Mouse (Mus musculus) monocyte, adult 5-6 weeks (primary cell): ENCODE results near the gene Rmi2. TPM values are rescaled to one million over a fixed set of nuclear protein-coding genes. Genes with fewer than 3 reads are reported as not detected.
A peak's percentile ranks its signal among the peaks of the same experiment; 100 is the strongest.

Experiments
- ATAC-seq: fragments of 153-309, 156-312 bp; replicated peaks from 2 replicates; pipeline ENCODE4 v1.8.0; 2017; ENCODE audit warnings: mild to moderate bottlenecking; ENCODE audit not compliant: low TSS enrichment, insufficient number of reproducible peaks, severe bottlenecking, poor library complexity, low FRiP score
- total RNA-seq: library from RNA; stranded (forward); fragments of 200-1000, 200-491, 200-594 nt; gene quantifications from 3 replicates; pipeline ENCODE4 v1.2.3, GENCODE M21; 2017

Rmi2 gene
- total RNA-seq, 1 experiment from 2014 or later = not detected

- ATAC-seq = no peak
These were observed 13.5 kb upstream of the Rmi2 start for GRCm38 (mm10) chr16:10821387-10821786.

DNA sequence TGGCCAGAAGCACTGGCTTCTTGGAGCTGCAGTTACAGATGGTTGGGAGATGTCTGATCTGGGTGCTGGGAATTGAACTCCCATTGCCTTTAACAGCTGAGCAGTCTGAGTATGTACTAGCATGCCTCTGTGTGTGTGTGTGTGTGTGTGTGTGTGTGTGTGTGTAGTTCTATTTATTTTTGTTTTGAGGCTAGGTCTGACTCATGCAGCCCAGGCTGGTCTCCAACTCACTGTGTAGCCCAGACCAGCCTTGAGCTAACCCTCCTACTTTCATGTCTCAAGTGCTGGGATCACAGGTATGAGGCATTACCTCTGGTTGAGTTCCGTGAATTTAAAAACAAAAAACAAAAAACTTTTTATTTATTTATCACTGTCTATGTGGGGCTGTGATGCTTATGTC, 10.3 kb upstream of the Rmi2 start:
- no peak for ATAC-seq

- ATAC-seq = no peak
These were observed 9.0 kb upstream of the Rmi2 start for GRCm38 (mm10) chr16:10825840-10826239.

GRCm38 (mm10) chr16:10827269-10827668, 7.6 kb upstream of the Rmi2 start:
- ATAC-seq = no peak

DNA sequence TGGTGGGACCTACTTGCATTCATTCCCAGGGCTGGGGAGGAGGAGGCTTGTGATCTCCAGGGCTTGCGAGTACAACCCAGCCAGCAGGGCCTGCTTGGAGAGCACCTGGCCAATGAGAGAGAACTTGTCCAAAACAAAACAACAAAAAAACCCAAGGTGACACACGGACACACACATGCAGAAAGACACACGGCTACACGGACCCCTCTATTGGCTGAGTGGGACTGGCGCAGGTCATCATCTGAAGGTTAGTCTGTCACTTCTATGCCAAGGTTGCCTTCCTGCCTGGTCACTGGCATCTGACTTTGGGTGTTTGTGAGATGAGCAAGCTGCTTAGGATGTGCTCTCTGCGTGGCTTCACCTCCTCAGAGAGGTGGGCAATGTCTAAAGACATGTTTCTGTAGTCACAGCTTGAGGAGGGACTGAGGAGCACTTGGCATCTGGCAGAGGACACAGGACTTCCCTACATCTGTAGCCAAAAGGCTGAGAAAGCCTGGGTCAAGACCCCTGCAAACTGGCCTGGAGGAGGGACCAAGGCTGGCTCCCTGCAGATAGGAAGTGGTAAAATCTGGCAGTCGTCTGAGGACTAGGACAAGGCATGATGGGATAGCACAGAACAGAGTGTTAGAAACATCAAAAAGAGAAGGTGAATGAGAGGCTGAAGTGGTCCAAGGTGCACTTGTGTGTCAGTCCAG, 6.9 kb upstream of the Rmi2 start:
- ATAC-seq = no peak

DNA sequence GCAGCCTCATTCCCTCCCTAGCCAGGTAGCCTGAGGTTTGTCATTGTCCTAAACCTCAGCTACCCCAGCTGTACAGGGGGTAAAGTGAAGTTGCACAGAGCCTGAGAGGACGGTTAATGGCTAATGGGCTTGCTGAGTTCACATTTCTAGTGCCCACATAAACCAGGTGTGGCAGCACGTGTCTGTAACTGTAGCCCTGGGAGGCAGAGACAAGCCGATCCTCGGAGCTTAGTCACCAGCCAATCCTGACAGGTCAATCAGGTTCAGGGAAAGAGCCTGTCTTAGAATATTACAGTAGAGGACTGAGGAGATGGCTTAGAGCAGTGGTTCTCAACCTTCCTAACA, 6.4 kb upstream of the Rmi2 start:
- ATAC-seq = no peak

- no peak for ATAC-seq
These were observed 333 bp upstream of the Rmi2 start for GRCm38 (mm10) chr16:10834542-10834910.

- ATAC-seq = no peak
These were observed 1.5 kb downstream of the Rmi2 start for GRCm38 (mm10) chr16:10836388-10836787.

DNA sequence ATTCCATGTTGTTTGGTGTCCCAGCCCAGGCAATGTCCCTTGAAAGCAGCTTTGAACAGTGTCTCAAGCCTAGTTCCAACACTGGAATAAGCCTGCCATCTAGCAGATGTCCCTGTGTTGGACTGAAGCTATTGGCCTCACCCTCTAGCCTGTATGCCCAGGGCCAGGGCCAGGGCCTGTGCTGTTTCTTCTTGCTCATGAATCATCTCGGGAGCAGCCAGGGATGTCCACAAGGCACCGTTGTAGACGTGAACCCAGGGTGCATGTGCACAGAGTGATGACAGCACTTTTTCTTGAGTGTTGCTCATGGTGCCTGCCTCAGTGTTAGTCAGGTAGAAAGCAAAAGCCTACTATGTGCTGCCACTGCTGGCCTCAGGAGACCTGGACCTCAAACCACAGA, 2.4 kb downstream of the Rmi2 start:
- ATAC-seq = no peak

- ATAC-seq = 0 out of 2 replicates have a peak, but pooled peaks have one; percentile 7
These were observed 3.0 kb downstream of the Rmi2 start for GRCm38 (mm10) chr16:10837903-10838302.

DNA sequence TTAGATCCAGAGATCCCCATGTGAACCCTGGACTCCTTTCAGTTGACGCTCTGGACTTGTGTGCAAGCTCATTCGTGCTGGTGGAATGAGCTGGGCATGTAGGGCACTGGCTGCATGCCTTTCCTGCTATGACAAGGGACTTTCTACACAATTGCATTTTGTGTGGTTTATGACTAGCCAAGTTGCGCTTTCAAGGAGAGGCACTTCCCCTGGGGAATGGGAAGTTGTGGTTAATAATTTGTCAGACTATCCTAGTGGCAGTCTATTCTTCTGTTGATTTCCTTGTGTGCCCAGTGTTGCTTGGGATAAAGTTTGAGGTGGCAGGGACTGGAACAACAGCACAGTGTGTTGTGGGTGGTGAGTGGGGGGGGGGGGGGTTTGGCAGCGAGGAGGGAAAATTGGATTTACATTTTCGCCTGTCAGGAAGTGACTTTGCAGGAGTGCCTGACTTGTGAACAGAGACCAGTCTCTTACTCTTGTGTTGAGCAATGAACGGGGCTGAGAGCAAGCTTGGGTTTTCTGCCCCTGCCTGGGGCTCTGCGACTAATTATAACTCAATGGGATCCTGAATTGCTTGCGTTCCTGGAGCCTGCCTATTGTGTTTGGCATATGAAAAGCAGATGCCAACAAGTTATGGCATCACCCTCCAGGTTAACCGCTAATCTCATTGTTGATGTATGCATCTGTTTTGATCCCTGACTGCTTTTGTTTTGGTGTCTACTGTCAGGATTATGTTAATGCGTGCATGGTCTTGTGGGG, 3.8 kb downstream of the Rmi2 start:
- peak; percentile 76 for ATAC-seq

GRCm38 (mm10) chr16:10840018-10840417, 5.2 kb downstream of the Rmi2 start:
- ATAC-seq = no peak

DNA sequence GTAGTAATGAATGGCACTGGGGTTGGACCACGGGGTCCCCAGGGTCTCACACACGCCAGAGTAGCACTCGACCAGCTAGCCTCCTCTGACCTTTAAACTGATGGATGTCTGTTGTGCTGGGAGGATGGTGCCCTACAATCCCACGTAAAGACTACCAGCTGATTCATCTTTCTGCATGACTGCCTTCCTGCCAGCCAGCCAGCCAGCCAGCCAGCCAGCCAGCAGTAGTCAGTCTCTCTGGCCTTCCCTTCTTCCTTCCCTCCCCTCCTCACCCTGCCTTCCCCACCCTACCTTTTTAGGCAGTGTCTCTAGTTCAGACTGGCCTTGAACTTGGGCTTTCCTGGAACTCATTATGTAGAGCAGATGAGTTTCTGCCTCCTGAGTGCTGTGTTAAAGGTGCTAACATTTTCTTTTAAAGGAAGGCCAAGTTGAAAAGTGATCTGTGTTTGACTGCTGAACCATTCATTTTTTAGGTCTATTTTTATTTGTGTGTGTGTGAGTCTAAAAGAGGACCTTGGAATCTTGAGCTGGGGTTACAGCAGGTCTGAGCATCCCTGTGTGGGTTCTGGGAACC, 7.5 kb downstream of the Rmi2 start:
- no peak for ATAC-seq

GRCm38 (mm10) chr16:10843486-10844318, 8.8 kb downstream of the Rmi2 start:
- ATAC-seq = peak; percentile 71

DNA sequence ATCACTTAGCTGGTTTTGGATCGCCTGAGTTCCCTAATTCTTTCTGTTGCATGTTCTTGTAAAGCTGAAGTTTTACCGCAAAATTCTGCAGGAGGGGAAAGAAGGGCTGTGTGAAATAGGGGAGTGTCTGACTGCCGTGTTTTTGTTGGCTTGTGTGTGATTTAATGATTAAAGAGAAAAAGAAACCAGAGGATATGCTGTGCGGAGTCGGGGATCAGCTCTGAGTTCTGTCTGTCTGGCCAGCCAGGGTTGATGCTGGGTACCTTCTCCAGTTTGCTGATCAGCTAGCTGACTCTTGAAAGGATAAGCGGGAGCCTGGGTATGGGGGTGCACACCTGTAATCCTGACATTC, 9.4 kb downstream of the Rmi2 start:
- peak; percentile 29; the same call in 1 of the 2 replicates for ATAC-seq

DNA sequence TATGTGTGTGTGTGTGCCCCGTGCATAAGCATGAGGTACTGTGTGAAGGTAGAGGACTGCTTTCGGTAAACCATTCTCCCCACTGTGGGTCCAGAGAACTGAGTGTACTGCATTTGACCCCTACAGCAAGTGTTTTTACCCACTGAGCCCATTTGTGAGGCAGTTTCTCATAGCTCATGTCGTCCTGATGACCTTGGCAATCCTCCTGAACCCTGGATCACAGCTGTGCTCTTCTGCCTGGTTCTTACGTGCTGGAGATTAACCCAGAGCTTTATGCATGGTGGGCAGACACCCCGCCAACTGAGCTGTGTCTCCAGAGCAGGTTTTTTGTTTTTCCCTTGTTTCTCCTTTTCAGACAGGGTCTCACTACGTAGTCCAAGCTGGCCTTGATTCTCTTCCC, 11.1 kb downstream of the Rmi2 start:
- no peak for ATAC-seq

GRCm38 (mm10) chr16:10846503-10846902, 11.6 kb downstream of the Rmi2 start:
- ATAC-seq = peak; percentile 54; the same call in 1 of the 2 replicates

DNA sequence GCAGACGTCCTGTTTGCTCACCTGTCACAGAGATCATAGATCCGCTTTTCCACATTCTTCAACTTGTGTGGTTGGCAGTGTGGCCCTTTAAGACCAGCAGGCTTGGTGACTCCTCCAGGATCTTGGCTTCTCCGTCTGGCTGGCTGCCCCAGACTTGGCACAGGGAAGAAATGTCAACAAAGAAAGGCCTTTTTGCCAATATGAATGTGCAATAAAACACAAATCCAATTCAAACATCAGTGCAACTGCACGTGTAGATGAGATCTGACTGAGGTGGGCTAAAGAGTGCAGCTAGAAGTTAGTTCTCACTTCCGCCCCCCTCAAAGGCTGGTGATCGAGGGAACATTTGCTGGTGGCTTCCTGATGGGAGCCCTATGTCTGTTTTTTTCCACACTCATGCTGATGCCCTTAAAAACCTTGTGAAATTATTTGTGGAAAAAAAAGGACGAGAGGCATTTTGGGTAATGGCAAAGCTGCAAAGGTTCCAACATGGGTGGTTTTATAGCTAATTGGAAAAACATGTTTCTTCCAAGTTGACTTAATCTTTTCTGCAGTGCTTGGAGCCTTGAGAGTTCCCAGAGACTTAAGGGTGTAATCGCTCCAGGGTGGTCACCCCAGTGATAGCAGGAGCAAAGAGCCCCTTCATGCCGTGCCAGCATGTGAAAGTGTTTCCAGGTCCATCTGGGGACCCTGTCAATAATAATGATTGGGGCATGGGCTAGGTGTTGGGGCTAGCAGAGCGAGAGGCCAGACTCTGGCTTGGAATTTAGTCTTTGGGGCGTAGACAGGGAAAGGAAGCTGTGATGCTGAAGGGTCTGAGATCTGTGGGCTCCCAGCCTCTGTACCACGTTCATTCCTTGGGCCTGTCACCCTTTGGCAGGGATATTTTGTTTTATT, 15.4 kb downstream of the Rmi2 start:
- ATAC-seq = no peak
